Mouse (Mus musculus): ENCODE measurements at regions not wholly inside any gene's neighbourhood (a gene's known extent, or its start where the extent isn't known, plus 50 kb on each side); places are given as distances from the start of the nearest gene placed in this dataset.

DNA sequence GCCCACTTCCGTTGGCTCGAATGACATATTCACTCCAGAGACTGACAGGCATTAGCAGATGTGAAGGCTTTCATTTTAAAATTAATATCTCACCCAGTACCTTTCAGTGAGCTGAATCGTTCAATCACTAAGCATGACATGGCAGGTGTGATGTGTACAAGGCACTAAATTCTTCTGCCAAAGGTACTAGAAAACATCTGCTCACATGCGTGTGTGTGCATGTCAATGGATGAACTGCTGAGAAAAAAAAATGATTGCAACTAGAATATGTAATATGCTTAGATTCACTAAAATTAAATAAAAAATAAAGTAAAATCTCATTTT is 191.6 kb upstream of the Mageb18 start:
- no peak overlapping the region for H3K4me3 ChIP-seq
- no peaks in the 10 kb centered on the region for H3K36me3 ChIP-seq (ENCODE audit: poor library complexity, severe bottlenecking)
- H3K9ac ChIP-seq = no peak overlapping the region
- no peak for ATAC-seq
- H3K27ac ChIP-seq = no peak overlapping the region
- 0 out of 2 replicates have a peak, but pooled peaks cover 3% of the 10 kb centered on the region for H3K4me1 ChIP-seq
- H3K27me3 ChIP-seq = no peaks in the 10 kb centered on the region
- H3K4me2 ChIP-seq = no peak overlapping the region
- no peaks in the 10 kb centered on the region for H3K9me3 ChIP-seq (replicated peaks)
- 48% methylated on average over 4 of the region's 4 CpGs for WGBS

DNA sequence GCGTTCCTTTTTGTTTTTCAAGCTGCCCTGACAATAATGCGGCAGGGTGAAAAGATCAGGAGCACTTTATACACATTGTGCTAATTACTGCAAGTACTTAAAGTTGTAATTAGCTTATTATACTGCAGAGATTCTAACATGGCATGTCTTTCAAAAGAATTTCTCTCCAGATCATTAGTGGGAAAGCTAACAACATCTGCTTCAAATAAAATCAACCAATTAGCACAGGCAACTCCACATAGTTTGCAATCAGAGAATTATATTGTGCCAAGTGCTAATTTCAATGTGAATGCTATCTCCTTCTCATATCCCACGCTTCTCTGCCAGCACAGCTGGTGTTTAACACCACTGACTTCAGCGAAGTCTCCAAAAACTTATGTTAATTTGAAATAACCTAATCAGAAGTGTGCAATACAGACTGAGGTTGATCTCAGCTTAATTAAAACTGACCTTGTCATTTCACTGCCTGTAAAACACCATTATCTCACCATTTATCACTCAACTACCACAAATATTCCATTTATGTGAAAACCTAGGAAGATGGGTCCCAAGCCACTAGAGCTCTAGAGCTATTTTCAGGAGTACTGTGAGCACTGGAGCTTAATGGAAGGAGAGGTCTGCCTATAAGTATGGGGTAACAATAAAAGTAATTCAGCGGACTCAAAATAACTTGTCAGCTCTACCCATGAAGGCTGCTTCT is 191.1 kb upstream of the Mageb18 start:
- no peak overlapping the region for H3K4me2 ChIP-seq
- H3K4me3 ChIP-seq = no peak overlapping the region
- ATAC-seq = peak; percentile 97
- H3K27ac ChIP-seq = no peak overlapping the region
- no peaks in the 10 kb centered on the region for H3K27me3 ChIP-seq
- no peaks in the 10 kb centered on the region for H3K36me3 ChIP-seq (ENCODE audit: poor library complexity, severe bottlenecking)
- H3K9ac ChIP-seq = no peak overlapping the region
- no peaks in the 10 kb centered on the region for H3K9me3 ChIP-seq (replicated peaks)
- WGBS = 30% methylated on average over 5 of the region's 5 CpGs
- 0 out of 2 replicates have a peak, but pooled peaks cover 3% of the 10 kb centered on the region for H3K4me1 ChIP-seq

DNA sequence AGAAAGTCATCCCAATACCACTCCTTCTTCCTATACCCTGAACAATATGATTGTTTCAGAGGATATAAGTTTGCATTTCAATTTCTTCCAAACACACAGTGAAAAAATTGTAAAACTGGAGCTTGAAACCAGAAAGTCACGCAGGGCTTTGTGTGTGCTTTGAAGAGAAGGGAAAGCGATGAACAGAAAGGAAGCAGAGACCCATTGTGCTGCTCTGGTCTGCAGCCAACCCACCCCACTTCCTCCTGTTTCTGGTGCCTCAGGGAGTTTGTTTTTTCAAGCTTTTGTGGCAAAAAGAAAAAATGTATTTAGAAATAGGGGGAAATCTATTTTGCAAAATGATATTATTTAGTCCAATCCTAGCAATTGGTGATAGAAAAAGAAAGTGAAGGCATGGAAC is 187.4 kb upstream of the Mageb18 start:
- 47% methylated on average over 2 of the region's 2 CpGs for WGBS
- no peaks in the 10 kb centered on the region for H3K36me3 ChIP-seq (ENCODE audit: poor library complexity, severe bottlenecking)
- no peaks in the 10 kb centered on the region for H3K9me3 ChIP-seq (replicated peaks)
- no peak overlapping the region for H3K9ac ChIP-seq
- no peaks in the 10 kb centered on the region for H3K27me3 ChIP-seq
- ATAC-seq = no peak
- H3K4me2 ChIP-seq = no peak overlapping the region
- H3K4me3 ChIP-seq = no peak overlapping the region
- no peak overlapping the region for H3K27ac ChIP-seq
- H3K4me1 ChIP-seq = 0 out of 2 replicates have a peak, but pooled peaks cover 3% of the 10 kb centered on the region

DNA sequence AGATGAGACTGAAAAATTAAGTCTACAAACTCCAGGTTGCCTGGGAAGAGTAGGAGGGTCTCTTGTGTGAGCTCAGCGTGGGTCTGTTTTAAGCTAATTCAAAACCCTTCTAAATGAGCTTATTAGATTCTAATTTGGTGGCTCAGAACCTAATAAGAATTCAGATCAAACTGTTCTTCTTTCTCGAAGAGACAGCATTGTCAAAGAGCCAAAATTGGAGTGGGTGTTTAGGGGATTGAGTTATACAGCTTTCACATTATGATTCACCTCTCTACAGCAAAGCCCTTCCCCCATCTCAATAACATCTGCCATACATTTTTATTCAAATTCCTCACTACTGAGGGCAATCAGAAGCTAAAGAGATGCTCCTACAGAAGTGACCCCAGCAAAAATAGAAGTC is 140.7 kb upstream of the Mageb18 start:
- no peak for ATAC-seq
- no peaks in the 10 kb centered on the region for H3K4me1 ChIP-seq
- no peak overlapping the region for H3K4me3 ChIP-seq
- 20% methylated on average over 2 of the region's 2 CpGs for WGBS
- no peak overlapping the region for H3K9ac ChIP-seq
- no peak overlapping the region for H3K4me2 ChIP-seq
- no peaks in the 10 kb centered on the region for H3K36me3 ChIP-seq (ENCODE audit: poor library complexity, severe bottlenecking)
- H3K27me3 ChIP-seq = no peaks in the 10 kb centered on the region
- no peak overlapping the region for H3K27ac ChIP-seq
- H3K9me3 ChIP-seq (replicated peaks) = no peaks in the 10 kb centered on the region

DNA sequence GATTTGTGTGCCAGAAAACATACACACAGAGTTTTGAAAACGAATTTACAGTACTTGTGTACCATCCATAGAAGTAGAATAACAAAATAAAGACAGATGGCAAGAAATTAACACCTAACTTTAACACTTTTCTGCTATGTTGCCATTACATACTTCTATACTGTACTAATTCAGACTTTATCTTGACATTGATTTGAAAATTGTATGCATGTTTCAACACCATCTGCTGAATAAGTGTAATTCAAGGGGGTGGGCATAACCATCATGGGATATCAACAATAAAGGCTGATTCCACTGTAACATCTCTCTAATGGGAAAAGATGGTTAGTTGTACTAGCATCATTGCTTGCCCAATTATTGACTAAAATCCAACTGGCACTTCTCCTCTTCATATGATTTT is 110.9 kb upstream of the Mageb18 start:
- no peaks in the 10 kb centered on the region for H3K36me3 ChIP-seq (ENCODE audit: poor library complexity, severe bottlenecking)
- H3K27ac ChIP-seq = no peak overlapping the region
- 21% methylated on average over 1 of the region's 1 CpGs for WGBS
- no peaks in the 10 kb centered on the region for H3K27me3 ChIP-seq
- no peak overlapping the region for H3K4me2 ChIP-seq
- ATAC-seq = peak; percentile 61; the same call in 1 of the 2 replicates
- no peak overlapping the region for H3K4me3 ChIP-seq
- H3K4me1 ChIP-seq = no peaks in the 10 kb centered on the region
- no peak overlapping the region for H3K9ac ChIP-seq
- H3K9me3 ChIP-seq (replicated peaks) = no peaks in the 10 kb centered on the region

DNA sequence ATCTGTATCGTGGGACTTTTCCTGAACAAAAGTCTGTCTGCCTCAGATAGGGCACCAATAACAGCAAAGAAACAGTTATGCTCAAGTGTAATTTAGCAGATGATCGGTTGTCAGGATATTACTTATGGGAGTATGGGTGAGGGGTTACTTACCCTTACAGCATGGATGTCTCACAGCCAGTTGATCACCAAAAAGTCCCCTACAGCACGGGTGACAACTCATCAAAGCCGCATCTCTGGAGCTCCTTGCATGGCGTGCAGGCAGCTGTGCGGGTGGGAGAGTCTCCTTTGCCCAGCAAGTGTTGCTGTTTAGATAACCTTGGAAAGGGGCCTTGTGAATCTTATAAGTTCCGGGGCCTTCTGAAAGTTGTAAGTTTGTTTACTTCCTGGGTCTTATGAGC is 80.4 kb upstream of the Mageb18 start:
- no peak overlapping the region for H3K27ac ChIP-seq
- H3K4me2 ChIP-seq = no peak overlapping the region
- no peak overlapping the region for H3K4me3 ChIP-seq
- no peaks in the 10 kb centered on the region for H3K9me3 ChIP-seq (replicated peaks)
- WGBS = 86% methylated on average over 7 of the region's 7 CpGs
- ATAC-seq = no peak
- no peaks in the 10 kb centered on the region for H3K4me1 ChIP-seq
- no peaks in the 10 kb centered on the region for H3K36me3 ChIP-seq (ENCODE audit: poor library complexity, severe bottlenecking)
- no peaks in the 10 kb centered on the region for H3K27me3 ChIP-seq
- H3K9ac ChIP-seq = no peak overlapping the region

DNA sequence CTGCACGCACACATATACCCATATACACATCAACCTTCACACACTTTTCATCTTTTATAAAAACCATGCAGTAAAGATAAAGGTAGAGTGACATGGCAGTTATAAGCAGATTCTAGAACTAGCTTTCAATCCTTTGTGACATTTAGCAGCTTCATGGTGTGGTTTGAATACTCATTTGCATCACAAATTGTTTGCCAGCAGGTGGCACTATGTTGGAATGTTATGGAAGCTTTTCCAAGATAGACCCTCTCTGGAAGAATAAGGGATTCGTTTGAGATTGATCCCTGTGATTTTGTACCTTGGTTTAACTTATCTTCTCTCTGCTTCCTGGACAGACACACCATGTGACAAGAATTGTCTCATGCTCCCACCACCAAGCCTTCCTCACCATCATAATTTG is 61.8 kb upstream of the Mageb18 start:
- no peaks in the 10 kb centered on the region for H3K36me3 ChIP-seq (ENCODE audit: poor library complexity, severe bottlenecking)
- 48% methylated on average over 2 of the region's 2 CpGs for WGBS

More for the DNA sequence above, 61.8 kb upstream of the Mageb18 start:
- Histone ChIP-seq H3K27ac (no peak overlapping the region), H3K4me3 (no peak overlapping the region), H3K27me3 (no peaks in the 10 kb centered on the region), H3K9me3 (replicated peaks) (no peaks in the 10 kb centered on the region), H3K9ac (no peak overlapping the region), H3K4me1 (no peaks in the 10 kb centered on the region), H3K4me2 (no peak overlapping the region)
- no peak for ATAC-seq

Data from forebrain, embryonic 13.5 days (tissue).